Mouse (Mus musculus): Measurements from ENCODE around the gene Mymx. TPM values are rescaled to one million over a fixed set of nuclear protein-coding genes. Genes with fewer than 3 reads are reported as not detected.
A peak's percentile ranks its signal among the peaks of the same experiment; 100 is the strongest.
"Not testable (repeated sequence)": the region's sequence is repeated elsewhere in the genome, so short reads cannot be mapped to it uniquely, and the experiment has no call there.

Mymx gene
- total RNA-seq (2021): 1 to 10 TPM; 6.2 to 7.3 TPM
- long read RNA-seq, experiment 1, partial matches to known transcripts: 0 of 1 reads
- long read RNA-seq, experiment 1, other reads (novel, unspliced or antisense): 0 of 1 reads
- long read RNA-seq, experiment 2, partial matches to known transcripts: 0 of 3 reads
- long read RNA-seq, experiment 2, other reads (novel, unspliced or antisense): 1 of 3 reads

GRCm38 (mm10) chr17:45601877-45602304 lies at the start of gene Mymx:
Gene Mymx (minus strand): TSS chr17:45602102.
- no peak for DNase-seq

DNA sequence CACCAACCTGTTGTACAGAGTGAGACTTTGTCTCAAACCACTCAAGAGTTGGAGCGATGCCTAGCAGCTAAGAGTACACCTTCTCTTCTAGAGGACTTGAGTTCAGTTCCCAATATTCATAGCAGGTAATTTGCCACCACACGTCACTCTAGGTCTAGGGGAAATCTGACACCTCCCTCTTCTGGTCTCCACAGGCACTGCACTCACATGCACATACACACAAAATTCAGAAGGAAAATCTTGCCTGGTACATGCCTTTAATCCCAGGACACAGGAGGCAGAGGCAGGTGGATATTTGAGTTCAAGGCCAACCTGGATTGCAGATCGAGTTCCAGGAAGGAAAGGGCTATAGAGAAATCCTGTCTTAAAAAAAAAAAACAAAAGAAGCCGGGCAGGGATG lies 42.3 kb upstream of the Mymx start:
- intact Hi-C loops (cut with DNase I; ENCODE audit: low total_unique reads): no loop called here
- DNase-seq: no peak

More at GRCm38 (mm10) chr17:45601877-45602304, at the start of gene Mymx:
- intact Hi-C loops (cut with DNase I; ENCODE audit: low total_unique reads): no loop called here

DNA sequence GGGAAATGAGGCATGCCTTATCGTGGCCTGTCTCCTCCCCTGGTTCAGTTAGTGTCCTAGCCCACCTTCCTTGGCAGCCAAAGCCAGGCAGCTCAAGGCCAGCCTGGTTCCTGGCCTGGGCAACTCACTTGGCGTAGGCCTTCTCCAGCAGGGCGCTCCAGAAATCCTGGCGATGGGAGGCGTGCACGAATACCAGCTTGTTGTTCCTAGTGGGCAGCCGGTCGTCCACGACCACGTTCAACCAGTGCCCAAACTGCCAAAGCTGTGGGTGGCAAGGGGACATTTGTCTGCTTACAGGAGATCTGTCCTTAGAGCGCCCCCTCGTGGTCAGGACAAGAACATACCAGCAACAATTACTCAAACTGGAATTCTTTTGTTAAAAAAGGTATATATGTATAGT lies 40.8 kb upstream of the Mymx start:
- peak; percentile 74 for DNase-seq
- intact Hi-C loops (cut with DNase I; ENCODE audit: low total_unique reads): loop anchor here (2.0 kb wide), 1 partner anchor 62 kb away; no protein-coding TSS in a partner anchor

DNA sequence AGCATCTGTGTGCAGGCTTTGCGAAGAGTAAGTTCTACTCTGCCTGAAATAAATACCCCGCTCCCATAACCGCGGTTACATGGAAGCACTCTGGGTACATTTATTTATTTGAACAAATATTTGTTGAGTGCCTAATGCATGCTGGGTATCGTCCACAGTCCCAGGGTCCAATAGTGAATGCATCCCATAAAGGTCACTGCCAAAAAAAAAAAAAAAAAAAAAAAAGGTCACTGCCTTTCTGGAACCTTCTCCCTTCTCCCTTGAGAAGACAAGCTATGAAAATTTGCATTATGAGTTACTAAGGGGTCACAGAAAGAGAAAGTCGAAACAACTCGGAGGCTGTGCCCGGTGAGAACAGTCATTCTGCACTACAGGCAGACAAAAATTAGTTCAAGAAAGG lies 40.1 kb upstream of the Mymx start:
- DNase-seq: no peak
- intact Hi-C loops (cut with DNase I; ENCODE audit: low total_unique reads): loop anchor here (2.0 kb wide), 1 partner anchor 61 kb away; no protein-coding TSS in a partner anchor

DNA sequence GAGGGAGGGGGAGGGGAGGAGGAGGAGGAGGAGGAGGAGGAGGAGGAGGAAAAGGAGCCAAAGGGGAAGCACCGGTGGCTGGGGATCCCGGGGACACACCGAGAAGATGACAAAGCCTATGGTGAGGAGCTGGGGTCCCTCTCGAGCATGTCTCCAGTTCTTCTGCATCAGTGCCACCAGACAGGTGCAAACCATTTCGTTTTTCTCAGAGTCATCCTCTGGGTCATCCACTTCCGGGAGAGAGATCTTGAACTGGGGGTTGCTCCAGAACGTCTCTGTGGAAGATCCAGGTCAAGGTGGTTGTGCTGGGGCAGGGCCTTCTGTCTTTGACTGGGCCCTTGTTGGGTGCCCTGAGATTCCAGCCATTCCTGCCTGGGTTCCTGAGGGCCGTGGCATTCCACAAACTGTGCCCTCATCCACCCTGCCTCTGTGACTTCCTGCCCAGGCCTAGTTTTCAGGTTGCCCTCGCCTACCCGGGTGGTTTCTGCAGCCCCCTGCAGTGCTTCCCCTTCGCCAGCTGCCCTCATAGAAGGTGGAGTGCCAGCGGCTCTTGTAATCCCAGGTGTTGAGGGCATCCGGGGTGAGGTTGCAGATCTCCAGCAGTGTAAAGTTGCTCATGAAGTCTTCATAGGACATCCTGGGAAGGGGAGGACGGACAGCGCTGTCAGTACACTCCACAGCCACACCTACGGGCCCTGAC lies 36.8 kb upstream of the Mymx start:
- DNase-seq: no peak
- intact Hi-C loops (cut with DNase I; ENCODE audit: low total_unique reads): loop anchor here (5.0 kb wide), 1 partner anchor 1826 kb away; no protein-coding TSS in a partner anchor

- intact Hi-C loops (cut with DNase I; ENCODE audit: low total_unique reads): loop anchor here (5.0 kb wide), 1 partner anchor 52 kb away; no protein-coding TSS in a partner anchor
- DNase-seq: no peak
Measured at GRCm38 (mm10) chr17:45634033-45634432, 32.1 kb upstream of the Mymx start.

GRCm38 (mm10) chr17:45631940-45632339 lies 30.0 kb upstream of the Mymx start:
- intact Hi-C loops (cut with DNase I; ENCODE audit: low total_unique reads): loop anchor here (5.0 kb wide), 1 partner anchor 50 kb away; no protein-coding TSS in a partner anchor
- no peak for DNase-seq

DNA sequence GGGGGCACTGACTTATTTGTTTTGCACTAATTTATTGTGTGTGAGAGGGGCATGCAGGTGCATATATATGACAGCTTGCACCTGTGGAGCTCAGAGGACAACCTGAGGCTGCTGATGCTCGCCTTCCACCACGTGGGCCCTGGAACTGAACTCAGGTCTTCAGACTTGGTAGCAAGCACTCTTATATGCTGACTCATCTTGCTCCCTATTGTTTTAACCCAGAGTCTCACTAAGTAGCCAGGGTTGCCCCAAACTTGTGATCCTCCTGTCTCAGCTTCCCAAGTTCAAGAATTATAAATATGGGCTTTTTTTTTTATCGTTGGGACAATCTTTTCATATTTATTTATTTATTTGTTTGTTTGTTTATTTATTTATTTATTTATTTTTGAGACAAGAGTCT lies 29.1 kb upstream of the Mymx start:
- no peak for DNase-seq
- intact Hi-C loops (cut with DNase I; ENCODE audit: low total_unique reads): loop anchor here (5.0 kb wide), 1 partner anchor 49 kb away; no protein-coding TSS in a partner anchor

- DNase-seq: peak; percentile 71
- intact Hi-C loops (cut with DNase I; ENCODE audit: low total_unique reads): loop anchor here (5.0 kb wide), 2 partner anchors 38 to 48 kb away; no protein-coding TSS in a partner anchor
Measured at GRCm38 (mm10) chr17:45629861-45630694, 28.2 kb upstream of the Mymx start.

GRCm38 (mm10) chr17:45628885-45629855 lies 27.3 kb upstream of the Mymx start:
- intact Hi-C loops (cut with DNase I; ENCODE audit: low total_unique reads): loop anchor here (5.0 kb wide), 1 partner anchor 37 kb away; no protein-coding TSS in a partner anchor
- no peak for DNase-seq

DNA sequence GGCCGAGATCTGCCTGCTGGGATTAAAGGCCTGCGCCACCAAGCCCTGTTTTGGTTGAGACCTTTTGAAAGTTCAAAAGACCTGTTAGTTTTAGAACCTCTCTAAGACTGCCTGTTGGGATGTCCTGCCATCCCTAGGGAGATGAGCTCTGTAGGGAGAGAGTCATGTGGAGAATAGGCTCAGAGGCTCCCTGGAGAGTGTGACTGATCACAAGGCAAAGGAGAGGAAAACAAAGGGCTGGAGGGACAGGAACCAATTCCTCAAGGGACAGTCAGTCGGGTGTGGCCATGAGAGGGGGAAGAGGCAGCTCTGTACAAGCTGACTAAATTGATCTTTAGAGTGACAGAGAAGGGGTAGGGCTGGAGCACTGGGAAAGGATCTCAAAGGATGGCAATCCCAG lies 26.3 kb upstream of the Mymx start:
- no peak for DNase-seq
- intact Hi-C loops (cut with DNase I; ENCODE audit: low total_unique reads): loop anchor here (5.0 kb wide), 1 partner anchor 36 kb away; no protein-coding TSS in a partner anchor

DNA sequence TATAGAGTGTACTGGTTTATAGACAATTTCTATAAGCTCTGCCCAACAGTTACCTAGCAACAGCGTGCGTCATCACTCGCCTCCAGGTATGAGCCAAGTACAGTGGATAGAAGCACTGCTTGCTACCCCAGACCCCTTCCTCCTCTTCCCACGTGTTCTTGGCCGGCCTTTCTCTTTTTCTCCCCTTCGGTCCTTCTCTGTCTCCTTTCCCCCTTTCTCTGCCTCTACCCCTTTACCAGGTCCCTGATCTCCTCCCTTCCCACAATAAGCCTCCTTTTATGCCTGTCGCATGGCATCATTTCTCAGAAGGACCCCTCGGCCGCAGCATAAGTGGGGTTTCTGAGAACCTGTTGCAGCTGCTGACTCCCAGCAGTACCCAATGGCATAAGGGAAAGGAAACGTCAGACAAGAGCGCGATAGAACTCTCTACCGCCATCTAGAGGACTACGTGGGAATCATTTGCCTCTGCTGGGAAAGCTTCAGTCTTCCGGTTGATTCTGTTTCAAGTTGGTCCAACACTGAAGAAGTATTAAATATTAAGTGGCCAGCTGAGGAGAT lies 24.8 kb upstream of the Mymx start:
- intact Hi-C loops (cut with DNase I; ENCODE audit: low total_unique reads): loop anchor here (5.0 kb wide), 1 partner anchor 34 kb away; no protein-coding TSS in a partner anchor
- peak; percentile 63 for DNase-seq

- intact Hi-C loops (cut with DNase I; ENCODE audit: low total_unique reads); DNase-seq: not testable (repeated sequence)
Measured at GRCm38 (mm10) chr17:45623425-45623824, 21.5 kb upstream of the Mymx start.

GRCm38 (mm10) chr17:45619386-45620256 lies 17.7 kb upstream of the Mymx start:
- intact Hi-C loops (cut with DNase I; ENCODE audit: low total_unique reads): no loop called here
- DNase-seq: peak; percentile 42

DNA sequence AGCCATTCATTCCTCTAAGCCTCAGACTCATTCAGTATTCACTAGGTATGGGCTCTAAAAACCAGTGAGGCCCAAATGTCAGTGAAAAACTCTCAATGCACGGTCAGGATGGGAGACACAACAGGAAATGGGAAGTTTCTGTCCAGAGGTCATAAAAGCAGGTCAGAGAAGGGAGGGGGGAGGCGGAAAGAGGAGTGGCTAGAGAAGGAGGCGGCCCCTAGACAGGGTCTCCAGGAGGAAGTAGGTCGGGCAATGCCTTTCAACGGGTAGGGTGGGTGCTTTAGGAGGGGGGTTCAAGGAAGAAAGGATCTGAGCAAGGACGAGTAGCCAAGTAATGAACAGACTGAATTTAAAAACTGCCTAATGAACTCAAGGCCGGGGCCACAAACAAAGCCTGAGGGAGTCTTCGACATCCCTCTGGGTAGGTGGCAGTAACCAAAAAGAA lies 17.1 kb upstream of the Mymx start:
- peak; percentile 52 for DNase-seq
- intact Hi-C loops (cut with DNase I; ENCODE audit: low total_unique reads): no loop called here

- intact Hi-C loops (cut with DNase I; ENCODE audit: low total_unique reads): no loop called here
- no peak for DNase-seq
Measured at GRCm38 (mm10) chr17:45617655-45618054, 15.8 kb upstream of the Mymx start.

- no peak for DNase-seq
- intact Hi-C loops (cut with DNase I; ENCODE audit: low total_unique reads): no loop called here
Measured at GRCm38 (mm10) chr17:45616679-45617078, 14.8 kb upstream of the Mymx start.

Data from gastrocnemius, postnatal 14 days (tissue).